Mouse (Mus musculus) right cerebral cortex, adult 2 months (tissue): ENCODE results near the gene Dclre1c.
A peak's percentile ranks its signal among the peaks of the same experiment; 100 is the strongest.

Source experiments
- DNase-seq, 2 experiments: peaks; one replicate each; pipeline ENCODE4 v3.0.0; 2021 to 2022; ENCODE audit warnings: low spot score in 2 of 2

Gene Dclre1c

GRCm38 (mm10) chr2:3474861-3475283 is 50.9 kb downstream of the Dclre1c start, which contains the start of gene Suv39h2:
TSS of gene Suv39h2 (minus strand) at chr2:3475031.
- peak; percentile 94 to 95 for DNase-seq

GRCm38 (mm10) chr2:3475746-3476251 is 51.9 kb downstream of the Dclre1c start:
- no peak for DNase-seq

GRCm38 (mm10) chr2:3480239-3480638 is 56.3 kb downstream of the Dclre1c start:
- DNase-seq = no peak

GRCm38 (mm10) chr2:3489816-3490215 is 65.9 kb downstream of the Dclre1c start:
- no peak for DNase-seq

GRCm38 (mm10) chr2:3493833-3494409 is 70.0 kb downstream of the Dclre1c start:
- DNase-seq = no peak

- no peak for DNase-seq
These were observed 75.6 kb downstream of the Dclre1c start for GRCm38 (mm10) chr2:3499543-3499942.

- DNase-seq = no peak
These were observed 77.0 kb downstream of the Dclre1c start for GRCm38 (mm10) chr2:3500886-3501285.

- DNase-seq = peak in 1 of 2 experiments; percentile 5
These were observed 88.1 kb downstream of the Dclre1c start for GRCm38 (mm10) chr2:3512076-3512475.

GRCm38 (mm10) chr2:3512552-3513454 is 88.9 kb downstream of the Dclre1c start, which contains the start of the genes Gm45902, Hspa14 and Cdnf:
TSS of gene Gm45902 (minus strand) at chr2:3512790.
TSS of gene Hspa14 (minus strand) at chr2:3512814.
TSS of gene Cdnf (plus strand) at chr2:3513030.
- peak; percentile 96 to 97 for DNase-seq
